Mouse (Mus musculus): ENCODE results near the gene Ankrd22.

DNA sequence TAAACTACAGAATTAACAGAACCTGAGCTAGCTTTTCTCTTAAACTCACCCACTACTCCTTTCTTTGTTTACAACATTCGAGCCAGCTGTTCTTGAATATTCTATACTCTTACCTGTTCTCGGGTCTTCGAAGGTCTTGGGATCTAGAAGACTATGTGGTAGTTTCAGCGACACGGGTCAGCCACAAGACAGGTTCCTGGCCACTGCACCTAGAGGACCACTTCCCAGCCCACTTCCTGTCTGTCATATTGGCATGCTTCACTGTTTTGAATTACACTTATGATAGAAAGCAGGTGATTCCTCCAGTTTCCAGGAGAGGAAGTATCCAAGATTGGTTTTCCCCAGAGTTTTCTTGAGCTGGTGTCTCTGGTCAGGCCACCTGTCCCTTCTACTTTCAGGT, 3.2 kb downstream of the Ankrd22 start:
- TF ChIP-seq CTCF (IDR thresholded peaks at IDR 0.05; ENCODE audit: borderline replicate concordance, insufficient read depth, low read depth, low read length) (no peak), POLR2A (IDR thresholded peaks at IDR 0.05; ENCODE audit: borderline replicate concordance, insufficient read depth, low read length) (no peak)

All from cerebellum, adult 2 months (tissue).